Mouse (Mus musculus) MEL (cell line): ENCODE measurements around the gene Siglecg.

ENCODE experiments used
- CTCF ChIP-seq, 3 experiments: IDR thresholded peaks in 2 of 3; conservative IDR thresholded peaks in 1 of 3; 2 replicates each; pipeline ENCODE4 v1.5.1; 2011 to 2012; ENCODE audit warnings: low read length in 3 of 3, low read depth in 2 of 3, mild to moderate bottlenecking in 2 of 3, improper control_type of control experiment in 1 of 3, inconsistent platforms in 1 of 3, mixed read lengths in 1 of 3, moderate library complexity in 1 of 3; ENCODE audit not compliant: control insufficient read depth in 1 of 3, insufficient read depth in 1 of 3, poor library complexity in 1 of 3, severe bottlenecking in 1 of 3
- GATA1 ChIP-seq: IDR thresholded peaks from 2 replicates; pipeline ENCODE4 v1.6.1; 2011; ENCODE audit warnings: low read depth, low read length, improper control_type of control experiment
- JUND ChIP-seq: IDR thresholded peaks from 2 replicates; pipeline ENCODE4 v1.6.1; 2011; ENCODE audit warnings: low read depth, mild to moderate bottlenecking, improper control_type of control experiment, low read length
- MEF2A ChIP-seq: IDR thresholded peaks from 2 replicates; pipeline ENCODE4 v1.6.1; 2014; ENCODE audit warnings: low read depth, mild to moderate bottlenecking, inconsistent platforms, low read length, improper control_type of control experiment; ENCODE audit not compliant: poor library complexity, insufficient replicate concordance, severe bottlenecking; ENCODE audit errors: extremely low read depth
- MXI1 ChIP-seq: IDR thresholded peaks from 2 replicates; pipeline ENCODE4 v1.6.1; 2011; ENCODE audit warnings: mild to moderate bottlenecking, low read depth, low read length, improper control_type of control experiment
- NELFE ChIP-seq: IDR thresholded peaks from 2 replicates; pipeline ENCODE4 v1.6.1; 2011; ENCODE audit warnings: low read depth, low read length, improper control_type of control experiment
- POLR2AphosphoS5 ChIP-seq: IDR thresholded peaks from 2 replicates; pipeline ENCODE4 v1.6.1; 2012; ENCODE audit warnings: low read depth, borderline replicate concordance, mild to moderate bottlenecking, inconsistent platforms, low read length, moderate library complexity, mixed read lengths
- RCOR1 ChIP-seq: IDR thresholded peaks from 2 replicates; pipeline ENCODE4 v1.6.1; 2012; ENCODE audit warnings: low read depth, mild to moderate bottlenecking, inconsistent platforms, low read length, improper control_type of control experiment
- SIN3A ChIP-seq: IDR thresholded peaks from 2 replicates; pipeline ENCODE4 v1.6.1; 2012; ENCODE audit warnings: low read length, improper control_type of control experiment, inconsistent platforms
- USF1 ChIP-seq: IDR thresholded peaks from 2 replicates; pipeline ENCODE4 v1.6.1; 2014; ENCODE audit warnings: low read depth, mild to moderate bottlenecking, inconsistent platforms, low read length, improper control_type of control experiment, moderate library complexity
- USF2 ChIP-seq, 2 experiments: IDR thresholded peaks; 2 replicates each; pipeline ENCODE4 v1.6.1; 2011 to 2012; ENCODE audit warnings: improper control_type of control experiment in 2 of 2, low read length in 2 of 2, borderline replicate concordance in 1 of 2, inconsistent platforms in 1 of 2, low read depth in 1 of 2, mild to moderate bottlenecking in 1 of 2; ENCODE audit not compliant: insufficient read depth in 1 of 2
- ZMIZ1 ChIP-seq: IDR thresholded peaks from 2 replicates; pipeline ENCODE4 v1.6.1; 2012; ENCODE audit warnings: low read depth, mild to moderate bottlenecking, inconsistent platforms, low read length, improper control_type of control experiment, moderate library complexity

GRCm38 (mm10) chr7:43440482-43440881, 32.5 kb downstream of the Siglecg start, which contains the start of gene Cldnd2:
- no peak for TF ChIP-seq SIN3A
- TF ChIP-seq CTCF (IDR thresholded peaks at IDR 0.05 in 2 of 3, conservative IDR thresholded peaks at IDR 0.05 in 1 of 3; ENCODE audit: control insufficient read depth in 1 of 3, insufficient read depth in 1 of 3, low read depth in 2 of 3, low read length in 3 of 3, poor library complexity in 1 of 3, severe bottlenecking in 1 of 3) = no peak
- no peak for TF ChIP-seq NELFE
- no peak for TF ChIP-seq GATA1
- TF ChIP-seq USF2 (IDR thresholded peaks at IDR 0.05; ENCODE audit: borderline replicate concordance in 1 of 2, insufficient read depth in 1 of 2, low read depth in 1 of 2, low read length in 2 of 2) = no peak
- no peak for TF ChIP-seq MXI1
- TF ChIP-seq USF1 = no peak
- TF ChIP-seq JUND = no peak
- no peak for TF ChIP-seq ZMIZ1
- no peak for TF ChIP-seq POLR2AphosphoS5
- no peak for TF ChIP-seq MEF2A
- TF ChIP-seq RCOR1 = no peak
